Mouse (Mus musculus) c-Kit-positive CD71-negative TER-119-negative erythroid progenitor cells, embryonic 14.5 days (primary cell): ENCODE data around the gene Klf13.

Source experiments
- DNase-seq: peaks from one replicate; pipeline ENCODE4 v3.0.0-alpha.2; 2013; ENCODE audit warnings: low read depth

The Klf13 gene

DNA sequence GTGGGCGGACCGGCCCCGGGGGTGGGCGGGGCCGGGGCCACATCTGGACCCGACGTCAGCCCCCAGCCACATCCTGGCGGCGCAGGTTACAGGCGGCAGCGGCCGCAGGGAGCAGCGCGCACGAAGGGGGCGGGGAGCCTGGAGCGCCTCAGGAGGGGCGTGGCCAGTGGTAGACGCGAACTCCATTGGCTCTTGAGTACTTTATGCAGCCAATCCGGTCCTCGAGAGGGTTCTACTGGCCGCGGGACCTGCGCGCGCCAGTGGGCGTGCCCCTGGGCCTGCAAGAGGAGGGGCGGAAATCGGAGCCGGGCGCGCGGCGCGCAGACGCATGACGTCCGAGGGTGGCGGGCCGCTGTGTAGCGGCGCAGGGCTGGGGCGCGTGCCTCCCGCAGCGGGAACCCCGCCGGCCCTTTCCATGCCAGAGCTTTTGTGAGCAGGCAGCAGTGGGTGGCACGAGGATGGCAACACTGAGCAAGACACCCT, at the start of gene Klf13:
TSS of gene Klf13 (minus strand) at position 2 of the 483 bp plus-strand sequence.
- peak; percentile 96 for DNase-seq

DNA sequence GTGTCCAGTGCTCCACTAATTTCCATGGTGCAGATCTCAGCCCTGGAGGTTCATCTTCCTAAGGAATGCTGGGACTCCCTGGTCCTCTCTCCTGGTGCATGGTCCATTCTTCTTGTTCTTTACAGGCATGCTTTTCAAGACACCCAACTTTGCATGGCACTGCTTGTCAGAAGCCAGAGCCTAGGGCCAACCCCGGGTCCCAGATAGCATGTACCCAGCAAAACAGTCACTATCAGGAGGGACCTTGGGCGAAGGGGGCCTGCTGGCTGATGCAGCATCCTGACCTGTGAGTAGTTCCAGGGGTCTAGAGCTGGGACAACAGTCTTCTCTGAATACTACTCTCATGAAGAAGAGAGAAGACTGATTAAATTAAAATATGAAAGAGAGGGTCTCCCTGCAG, 49.7 kb upstream of the Klf13 start:
- DNase-seq = no peak

DNA sequence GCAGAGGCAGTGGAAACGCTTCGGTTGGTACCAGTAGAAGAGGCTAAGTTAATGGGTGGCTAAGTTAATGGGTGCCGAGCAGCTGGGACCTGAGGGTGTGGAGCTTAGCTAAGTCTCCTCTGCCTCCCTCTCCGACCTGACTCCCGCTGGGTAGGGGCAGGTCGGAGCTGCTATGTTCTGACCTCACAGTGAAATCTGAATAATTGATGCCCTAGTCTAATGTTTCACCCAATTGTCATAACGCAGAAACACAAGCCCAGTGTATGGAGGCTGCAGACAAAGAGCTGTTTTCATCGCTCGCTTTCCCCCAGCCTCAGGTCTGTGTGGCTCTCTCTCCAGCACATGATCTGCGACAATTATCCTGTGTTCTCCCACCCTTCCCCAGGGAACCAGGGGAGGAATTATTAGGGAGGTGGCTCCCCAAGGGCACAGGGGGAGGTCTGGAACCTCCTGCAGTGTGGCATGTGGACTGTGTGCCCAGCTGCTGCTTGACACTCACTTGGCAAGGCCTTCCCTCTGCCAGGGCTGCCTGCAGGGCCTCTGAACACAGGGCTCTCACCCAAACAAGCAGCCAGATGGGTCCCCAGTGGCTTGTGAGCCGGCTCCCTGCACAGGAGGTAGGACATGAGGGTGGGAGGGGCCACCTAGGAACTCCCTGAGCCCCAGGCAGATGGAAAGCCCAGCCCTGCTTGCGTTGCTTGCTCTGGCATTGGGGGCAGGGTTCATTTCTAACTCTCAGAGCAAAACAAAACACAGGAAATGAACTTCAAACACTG, 47.9 kb upstream of the Klf13 start:
- no peak for DNase-seq

GRCm38 (mm10) chr7:63985696-63986406, 47.1 kb upstream of the Klf13 start:
- no peak for DNase-seq

DNA sequence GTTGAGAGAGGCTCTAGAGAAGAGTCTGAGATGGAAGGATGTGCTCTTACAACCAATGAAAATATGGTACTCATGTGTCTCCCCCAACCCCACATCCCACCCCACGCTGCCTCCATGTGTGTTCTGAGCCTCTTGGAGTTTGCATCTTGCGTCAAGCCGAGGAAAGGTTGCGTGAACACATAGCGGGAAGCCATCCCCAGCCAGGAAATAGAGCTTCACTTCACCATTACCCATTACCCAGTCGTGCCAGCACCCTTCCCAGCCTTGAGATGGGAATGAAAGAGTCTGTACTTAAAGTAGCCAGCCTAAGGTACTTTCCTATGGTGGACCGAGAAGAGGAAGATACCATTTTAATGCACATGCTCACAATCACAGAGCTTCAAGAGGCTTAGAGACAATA, 46.6 kb upstream of the Klf13 start:
- DNase-seq = no peak

- no peak for DNase-seq
Observed at GRCm38 (mm10) chr7:63984329-63984728, 45.6 kb upstream of the Klf13 start.

GRCm38 (mm10) chr7:63977631-63978030, 38.9 kb upstream of the Klf13 start:
- DNase-seq = no peak

GRCm38 (mm10) chr7:63970986-63971385, 32.3 kb upstream of the Klf13 start:
- no peak for DNase-seq

DNA sequence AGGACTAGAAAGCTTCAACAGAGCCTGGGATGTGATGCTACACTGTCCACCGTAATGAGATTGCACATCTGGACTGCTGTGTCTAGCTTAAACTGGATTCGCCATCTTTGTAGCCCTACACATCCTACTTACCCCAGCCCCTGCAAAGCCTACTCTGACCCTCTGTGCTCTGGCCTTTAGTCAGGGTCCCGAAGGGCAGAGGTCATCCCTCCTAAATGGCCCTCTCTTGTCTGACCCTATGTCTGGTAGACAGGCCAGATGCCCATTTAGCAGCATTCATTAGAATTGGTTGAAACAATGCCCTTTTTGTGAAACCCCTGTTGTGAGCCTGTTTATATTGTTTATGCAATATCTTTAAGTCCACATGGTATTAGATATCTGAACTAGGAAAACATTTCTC, 31.2 kb upstream of the Klf13 start:
- DNase-seq = no peak

DNA sequence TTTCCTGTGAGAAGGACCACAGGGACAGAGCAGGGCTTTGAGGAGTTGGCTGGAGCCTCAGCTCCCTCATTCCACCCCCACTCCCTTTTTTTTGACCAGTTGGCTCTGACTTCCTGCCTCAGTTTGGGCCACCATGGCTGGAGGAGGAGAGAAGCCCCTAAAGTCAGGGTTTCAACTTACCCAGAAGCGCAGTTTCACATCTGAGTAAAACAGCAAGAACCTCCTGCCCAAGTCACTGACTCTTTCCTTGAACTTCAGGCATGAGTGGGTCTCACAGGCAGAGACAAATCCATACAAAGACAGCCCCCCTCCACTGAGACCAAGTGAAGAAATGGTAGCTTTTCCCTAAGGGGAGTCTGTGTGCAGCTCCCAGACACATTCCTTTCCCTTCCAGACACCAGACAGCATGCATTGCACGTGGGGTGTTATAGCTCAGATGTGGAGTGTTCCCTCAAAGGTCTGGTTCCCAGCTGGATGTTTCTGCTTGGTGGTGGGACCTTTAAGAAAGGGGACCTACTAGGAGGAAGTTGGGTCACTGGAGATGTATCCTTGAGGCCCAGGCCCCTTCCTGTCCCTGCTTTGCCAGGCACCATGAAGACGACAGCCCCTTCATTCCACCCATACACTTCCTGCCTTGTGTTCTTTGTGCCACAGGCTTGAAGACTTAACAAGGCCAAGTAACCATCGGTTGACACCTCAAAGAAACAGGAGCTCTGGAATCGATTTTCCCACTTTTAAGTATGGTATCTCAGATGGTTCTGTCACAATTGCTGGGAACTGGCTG, 27.1 kb upstream of the Klf13 start:
- no peak for DNase-seq

DNA sequence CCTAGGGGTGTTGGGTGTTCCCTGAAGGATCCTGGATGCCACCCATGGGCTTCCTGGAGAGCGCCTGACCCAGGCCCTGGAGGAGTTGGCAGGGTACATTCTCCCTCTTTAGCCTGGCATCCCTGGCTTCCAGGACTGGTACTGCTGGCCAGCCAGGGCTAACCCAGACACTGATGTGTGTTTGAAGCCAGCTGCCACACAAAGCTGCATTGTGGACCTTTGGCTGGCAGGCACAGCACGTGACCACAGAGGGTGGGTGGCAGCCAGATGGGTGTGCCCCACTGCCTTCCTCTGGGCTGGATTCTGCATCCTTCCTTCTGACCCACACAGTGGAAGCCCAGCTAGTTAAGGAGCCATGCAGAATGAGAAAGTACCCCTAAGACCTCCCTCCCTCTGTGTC, 26.4 kb upstream of the Klf13 start:
- DNase-seq = no peak

- DNase-seq = no peak
Observed at GRCm38 (mm10) chr7:63964121-63964520, 25.4 kb upstream of the Klf13 start.

- DNase-seq = no peak
Observed at GRCm38 (mm10) chr7:63963632-63964031, 24.9 kb upstream of the Klf13 start.

- no peak for DNase-seq
Observed at GRCm38 (mm10) chr7:63957872-63958640, 19.3 kb upstream of the Klf13 start.

DNA sequence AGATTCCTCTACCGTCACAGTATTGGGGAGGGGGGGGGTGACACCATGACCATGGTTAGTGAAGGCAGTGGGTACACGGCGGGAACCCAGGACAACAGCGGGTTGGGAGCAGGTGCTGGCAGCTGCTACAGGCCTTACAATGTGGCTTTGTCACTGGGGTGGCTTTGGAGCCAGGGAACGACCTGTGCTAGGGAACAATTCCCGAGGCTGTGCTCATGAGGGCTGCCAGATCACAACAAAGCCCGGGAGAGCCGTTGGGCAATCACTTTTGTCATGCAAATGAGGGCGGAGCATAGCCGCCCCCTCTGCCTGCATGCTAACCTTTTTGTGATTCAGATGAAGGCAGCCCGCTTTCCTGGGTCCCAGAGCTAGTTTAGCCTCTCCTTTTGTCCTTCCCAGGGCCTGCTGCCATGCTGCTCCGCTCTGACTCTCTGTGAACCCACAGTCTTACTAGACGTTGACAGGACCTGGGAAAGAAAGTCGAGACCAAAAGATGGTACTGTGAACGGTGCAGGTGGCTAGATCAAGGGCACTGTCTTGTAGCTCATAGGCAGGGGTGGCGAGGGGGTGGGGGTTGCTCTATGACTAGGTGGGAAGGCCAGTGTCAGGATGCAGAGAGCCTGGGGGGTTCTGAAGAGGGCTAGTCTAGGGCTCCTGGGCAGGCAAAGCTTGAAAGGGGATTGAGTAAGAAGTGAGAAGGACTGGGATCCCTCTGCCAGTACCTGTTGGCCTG, 18.4 kb upstream of the Klf13 start:
- no peak for DNase-seq

GRCm38 (mm10) chr7:63956138-63956823, 17.6 kb upstream of the Klf13 start:
- no peak for DNase-seq

GRCm38 (mm10) chr7:63955440-63955839, 16.7 kb upstream of the Klf13 start:
- no peak for DNase-seq

DNA sequence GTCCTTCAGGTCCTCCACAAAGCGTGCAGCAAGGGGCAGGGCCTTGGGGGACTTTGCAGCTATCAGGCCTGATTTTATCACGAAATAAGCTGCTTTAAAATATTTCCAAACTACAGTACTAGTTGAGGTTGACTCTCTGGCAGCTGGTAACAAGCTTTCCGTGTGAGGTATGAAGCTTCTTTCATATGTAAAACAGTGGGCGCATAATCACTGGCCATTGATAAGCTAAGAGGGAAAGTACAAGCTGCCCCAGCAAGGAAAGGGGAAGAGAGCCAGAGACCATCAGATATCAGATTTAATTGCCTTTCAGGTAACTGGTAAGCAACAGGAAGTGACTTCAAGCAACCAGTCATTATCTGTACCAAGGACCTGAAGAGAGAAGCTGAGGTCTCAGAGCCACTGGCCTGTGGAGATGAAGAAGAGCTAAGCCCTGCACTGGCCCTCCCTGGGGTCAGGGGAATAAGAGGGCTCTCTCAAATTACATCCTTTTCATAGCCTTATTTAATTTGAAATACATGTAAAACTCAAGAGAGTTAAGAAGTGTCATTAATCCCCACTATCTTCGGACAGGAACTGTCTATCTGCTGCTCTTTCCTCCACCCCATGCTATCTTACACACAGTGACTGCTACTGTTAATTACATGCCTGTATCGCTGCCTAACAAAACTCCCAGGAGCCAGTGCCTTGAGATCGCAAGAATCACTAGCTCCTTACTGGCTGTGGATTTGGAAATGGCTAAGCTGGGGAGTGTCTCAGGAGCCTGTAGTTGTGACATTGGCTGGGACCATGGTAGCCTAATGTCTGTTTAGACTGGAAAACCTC, 13.6 kb upstream of the Klf13 start:
- DNase-seq = no peak

- no peak for DNase-seq
Observed at GRCm38 (mm10) chr7:63950931-63951607, 12.4 kb upstream of the Klf13 start.
